Comparison of ENCODE assay signal across 22 mouse cellular contexts in the genomic region with DNA sequence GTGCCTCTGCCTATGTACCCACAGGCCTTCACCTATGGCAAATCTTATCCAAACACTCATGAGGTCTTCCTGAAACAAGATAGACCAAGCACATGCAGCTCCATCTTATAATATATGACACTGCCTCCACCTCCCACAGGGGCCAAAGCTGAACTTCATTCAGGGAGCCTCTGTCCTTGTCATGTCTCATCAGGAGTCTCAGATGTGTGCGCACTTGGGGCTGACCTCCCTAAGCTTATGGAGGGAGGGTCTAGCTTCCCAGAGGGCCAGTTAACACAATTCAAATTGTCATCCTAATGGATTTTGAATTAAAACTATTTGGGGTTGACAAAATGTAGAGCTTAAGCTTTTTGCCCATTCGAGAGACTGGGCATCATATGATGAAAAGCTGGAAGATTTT.
DNase-seq lines count a peak whose midpoint lies in the region; ATAC-seq and TF ChIP-seq lines count a peak whose summit lies in the region.
"Had no signal": no experiment of that assay in that cellular context is flagged by ENCODE, and none has a peak within 500 bp of the region (broad histone marks: within the 10 kb centered on the region; RNA-seq: fewer than 3 reads in every experiment).

No protein-coding gene starts in this region.

- WGBS in forebrain, embryonic 16.5 days, result 85% methylated on average over 2 of the region's 2 CpGs
- WGBS in forebrain, embryonic 12.5 days, result 81% methylated on average over 2 of the region's 2 CpGs
- 46% methylated on average over 2 of the region's 2 CpGs for WGBS in hindbrain, embryonic 14.5 days
- whole genome bisulfite sequencing in hindbrain, postnatal 0 days, result 57% methylated on average over 2 of the region's 2 CpGs
- WGBS in midbrain, embryonic 13.5 days, result 48% methylated on average over 2 of the region's 2 CpGs
- 49% methylated on average over 2 of the region's 2 CpGs for WGBS in midbrain, embryonic 15.5 days

- H3K9ac ChIP-seq in forebrain, embryonic 16.5 days (replicated peaks; ENCODE audit: low read depth, low read length), result no peak overlapping the region
- no peak overlapping the region for H3K9ac ChIP-seq in forebrain, embryonic 12.5 days
- H3K9ac ChIP-seq in hindbrain, embryonic 14.5 days, result no peak overlapping the region
- no peak overlapping the region for H3K9ac ChIP-seq in hindbrain, postnatal 0 days (replicated peaks; ENCODE audit: low read length)
- H3K9ac ChIP-seq in midbrain, embryonic 13.5 days (replicated peaks), result no peak overlapping the region
- no peak overlapping the region for H3K9ac ChIP-seq in midbrain, embryonic 15.5 days
- H3K9ac ChIP-seq: forebrain, postnatal 0 days had no signal

- no peak for TF ChIP-seq CTCF in hindbrain, postnatal 0 days (IDR thresholded peaks at IDR 0.05; ENCODE audit: low read depth)

- H3K27ac ChIP-seq in forebrain, embryonic 16.5 days (ENCODE audit: low read length), result peak overlapping the region; percentile 56; the same call in 1 of the 2 replicates
- H3K27ac ChIP-seq in forebrain, embryonic 12.5 days, result no peak overlapping the region
- 0 out of 2 replicates have a peak overlapping the region, but pooled peaks have one; percentile 7 for H3K27ac ChIP-seq in hindbrain, embryonic 14.5 days
- H3K27ac ChIP-seq in hindbrain, postnatal 0 days, result no peak overlapping the region
- H3K27ac ChIP-seq in midbrain, embryonic 13.5 days, result 0 out of 2 replicates have a peak overlapping the region, but pooled peaks have one; percentile 25
- H3K27ac ChIP-seq in midbrain, embryonic 15.5 days, result no peak overlapping the region
- H3K27ac ChIP-seq: forebrain, embryonic 10.5 days; gastrocnemius, adult 2 months had no signal

- no peaks in the 10 kb centered on the region for H3K36me3 ChIP-seq in forebrain, embryonic 16.5 days (ENCODE audit: control insufficient read depth, insufficient read depth)
- no peaks in the 10 kb centered on the region for H3K36me3 ChIP-seq in forebrain, embryonic 12.5 days (replicated peaks)
- no peaks in the 10 kb centered on the region for H3K36me3 ChIP-seq in hindbrain, embryonic 14.5 days (replicated peaks; ENCODE audit: control insufficient read depth, insufficient read depth)
- no peaks in the 10 kb centered on the region for H3K36me3 ChIP-seq in hindbrain, postnatal 0 days (ENCODE audit: insufficient read depth, low read length)
- H3K36me3 ChIP-seq in midbrain, embryonic 13.5 days, result no peaks in the 10 kb centered on the region
- no peaks in the 10 kb centered on the region for H3K36me3 ChIP-seq in midbrain, embryonic 15.5 days (replicated peaks)
- H3K36me3 ChIP-seq: forebrain, embryonic 10.5 days; G1E had no signal

- H3K4me1 ChIP-seq in forebrain, embryonic 16.5 days (replicated peaks; ENCODE audit: control insufficient read depth, insufficient read depth, low read length), result peaks cover 16% of the 10 kb centered on the region
- H3K4me1 ChIP-seq in forebrain, embryonic 12.5 days, result peaks cover 13% of the 10 kb centered on the region
- H3K4me1 ChIP-seq in hindbrain, embryonic 14.5 days (replicated peaks; ENCODE audit: control insufficient read depth, insufficient read depth, low read length), result no peaks in the 10 kb centered on the region
- H3K4me1 ChIP-seq in hindbrain, postnatal 0 days (ENCODE audit: insufficient read depth, low read length), result no peaks in the 10 kb centered on the region
- H3K4me1 ChIP-seq in midbrain, embryonic 13.5 days (replicated peaks), result peaks cover 18% of the 10 kb centered on the region
- peaks cover 7% of the 10 kb centered on the region; the same call in 1 of the 2 replicates for H3K4me1 ChIP-seq in midbrain, embryonic 15.5 days
- H3K4me1 ChIP-seq: forebrain, embryonic 10.5 days had no signal

- ATAC-seq in forebrain, embryonic 16.5 days, result no peak
- ATAC-seq in forebrain, embryonic 12.5 days (ENCODE audit: low FRiP score), result no peak
- no peak for ATAC-seq in hindbrain, embryonic 14.5 days (ENCODE audit: low FRiP score)
- ATAC-seq in hindbrain, postnatal 0 days, result no peak
- no peak for ATAC-seq in midbrain, embryonic 13.5 days
- no peak for ATAC-seq in midbrain, embryonic 15.5 days (replicated peaks)
- ATAC-seq: Patski had no signal

- no peaks in the 10 kb centered on the region for H3K27me3 ChIP-seq in forebrain, embryonic 16.5 days (replicated peaks; ENCODE audit: control insufficient read depth, insufficient read depth, low read length)
- no peaks in the 10 kb centered on the region for H3K27me3 ChIP-seq in forebrain, embryonic 12.5 days
- H3K27me3 ChIP-seq in hindbrain, embryonic 14.5 days (ENCODE audit: control insufficient read depth, insufficient read depth, low read length), result no peaks in the 10 kb centered on the region
- no peaks in the 10 kb centered on the region for H3K27me3 ChIP-seq in hindbrain, postnatal 0 days (ENCODE audit: insufficient read depth, low read length)
- H3K27me3 ChIP-seq in midbrain, embryonic 13.5 days, result no peaks in the 10 kb centered on the region
- no peaks in the 10 kb centered on the region for H3K27me3 ChIP-seq in midbrain, embryonic 15.5 days (replicated peaks)
- H3K27me3 ChIP-seq: CH12.LX, Patski had no signal

- no peak for DNase-seq in hindbrain, embryonic 14.5 days (ENCODE audit: low spot score)
- DNase-seq in hindbrain, postnatal 0 days (ENCODE audit: low spot score), result no peak
- DNase-seq in retina, embryonic 14.5 days (ENCODE audit: low spot score), result peak; percentile 23
- no peak for DNase-seq in retina, postnatal 1 day
- DNase-seq: adrenal gland, postnatal 10 days; adrenal gland, postnatal 36 days; B cell, adult 2 months; cerebellum, adult 18-20 months; cerebellum, adult 9-10 months; gastrocnemius, adult 2 months; gastrocnemius, postnatal 14 days; heart, adult 11 months had no signal

- H3K9me3 ChIP-seq in forebrain, embryonic 16.5 days (ENCODE audit: control insufficient read depth, low read length), result no peaks in the 10 kb centered on the region
- no peaks in the 10 kb centered on the region for H3K9me3 ChIP-seq in forebrain, embryonic 12.5 days
- no peaks in the 10 kb centered on the region for H3K9me3 ChIP-seq in hindbrain, embryonic 14.5 days (ENCODE audit: control insufficient read depth, low read length)
- H3K9me3 ChIP-seq in hindbrain, postnatal 0 days (ENCODE audit: low read length), result no peaks in the 10 kb centered on the region
- no peaks in the 10 kb centered on the region for H3K9me3 ChIP-seq in midbrain, embryonic 13.5 days
- no peaks in the 10 kb centered on the region for H3K9me3 ChIP-seq in midbrain, embryonic 15.5 days
- H3K9me3 ChIP-seq: forebrain, embryonic 10.5 days; G1E had no signal

- H3K4me3 ChIP-seq in forebrain, embryonic 16.5 days (replicated peaks; ENCODE audit: low read length), result no peak overlapping the region
- no peak overlapping the region for H3K4me3 ChIP-seq in forebrain, embryonic 12.5 days (replicated peaks)
- H3K4me3 ChIP-seq in hindbrain, embryonic 14.5 days (replicated peaks; ENCODE audit: low read length), result no peak overlapping the region
- H3K4me3 ChIP-seq in hindbrain, postnatal 0 days (ENCODE audit: low read length), result no peak overlapping the region
- H3K4me3 ChIP-seq in midbrain, embryonic 13.5 days (replicated peaks), result no peak overlapping the region
- H3K4me3 ChIP-seq in midbrain, embryonic 15.5 days, result no peak overlapping the region
- H3K4me3 ChIP-seq: forebrain, embryonic 10.5 days; gastrocnemius, adult 2 months had no signal

- no peak overlapping the region for H3K4me2 ChIP-seq in forebrain, embryonic 16.5 days (ENCODE audit: low read length)
- no peak overlapping the region for H3K4me2 ChIP-seq in forebrain, embryonic 12.5 days
- H3K4me2 ChIP-seq in hindbrain, embryonic 14.5 days (replicated peaks), result no peak overlapping the region
- no peak overlapping the region for H3K4me2 ChIP-seq in hindbrain, postnatal 0 days (ENCODE audit: low read depth, low read length)
- no peak overlapping the region for H3K4me2 ChIP-seq in midbrain, embryonic 13.5 days (replicated peaks)
- no peak overlapping the region for H3K4me2 ChIP-seq in midbrain, embryonic 15.5 days
- H3K4me2 ChIP-seq: heart, embryonic 11.5 days had no signal

Comparison
In these comparisons a context has a peak if more than half of its experiments do, and no peak if none do; other contexts are left out.
1. H3K27ac ChIP-seq: peak in forebrain, embryonic 16.5 days (single experiment), hindbrain, embryonic 14.5 days (single experiment) and midbrain, embryonic 13.5 days (single experiment); none in forebrain, embryonic 12.5 days (single experiment), hindbrain, postnatal 0 days (single experiment) and midbrain, embryonic 15.5 days (single experiment).